In genomic region chr3:149381559-149382245, GRCm38 (mm10) we compare ENCODE assay signal across 10 mouse cellular contexts.
A peak's percentile ranks its signal among the peaks of the same experiment; 100 is the strongest.
DNase-seq lines count a peak whose midpoint lies in the region; ATAC-seq and TF ChIP-seq lines count a peak whose summit lies in the region.
"Had no signal": no experiment of that assay in that cellular context is flagged by ENCODE, and none has a peak within 500 bp of the region (broad histone marks: within the 10 kb centered on the region; RNA-seq: fewer than 3 reads in every experiment).

No protein-coding gene starts in this region.

- H3K4me2 ChIP-seq in kidney, embryonic 14.5 days (replicated peaks; ENCODE audit: low read depth, low read length), result no peak overlapping the region
- H3K4me2 ChIP-seq in hindbrain, postnatal 0 days (ENCODE audit: low read depth, low read length), result no peak overlapping the region
- no peak overlapping the region for H3K4me2 ChIP-seq in intestine, embryonic 15.5 days (replicated peaks)
- no peak overlapping the region for H3K4me2 ChIP-seq in intestine, postnatal 0 days (replicated peaks; ENCODE audit: low read depth)
- H3K4me2 ChIP-seq: stomach, embryonic 15.5 days had no signal

- H3K9ac ChIP-seq in kidney, embryonic 14.5 days (ENCODE audit: low read depth, low read length), result no peak overlapping the region
- no peak overlapping the region for H3K9ac ChIP-seq in hindbrain, postnatal 0 days (replicated peaks; ENCODE audit: low read length)
- no peak overlapping the region for H3K9ac ChIP-seq in intestine, embryonic 15.5 days
- no peak overlapping the region for H3K9ac ChIP-seq in intestine, postnatal 0 days (ENCODE audit: low read depth, low read length)
- H3K9ac ChIP-seq: stomach, embryonic 15.5 days had no signal

- H3K4me1 ChIP-seq in kidney, adult 2 months (ENCODE audit: control insufficient read depth, insufficient read depth, low read length), result no peaks in the 10 kb centered on the region
- H3K4me1 ChIP-seq in kidney, embryonic 14.5 days (ENCODE audit: control insufficient read depth, insufficient read depth, low read length), result no peaks in the 10 kb centered on the region
- no peaks in the 10 kb centered on the region for H3K4me1 ChIP-seq in hindbrain, postnatal 0 days (ENCODE audit: insufficient read depth, low read length)
- H3K4me1 ChIP-seq in intestine, embryonic 15.5 days (replicated peaks), result no peaks in the 10 kb centered on the region
- H3K4me1 ChIP-seq in intestine, postnatal 0 days (replicated peaks; ENCODE audit: control insufficient read depth, insufficient read depth, low read length), result no peaks in the 10 kb centered on the region
- H3K4me1 ChIP-seq: megakaryocyte, embryonic 14.5 days; stomach, embryonic 15.5 days had no signal

- TF ChIP-seq CTCF in kidney, adult 2 months (conservative IDR thresholded peaks at IDR 0.05; ENCODE audit: insufficient read depth, insufficient read length, low read depth, low read length), result no peak
- TF ChIP-seq CTCF in hindbrain, postnatal 0 days (IDR thresholded peaks at IDR 0.05; ENCODE audit: low read depth), result no peak
- no peak for TF ChIP-seq CTCF in intestine, postnatal 0 days (IDR thresholded peaks at IDR 0.05; ENCODE audit: low read depth)

- 65% methylated on average over 10 of the region's 10 CpGs for WGBS in kidney, adult 2 months
- WGBS in kidney, embryonic 14.5 days, result 76% methylated on average over 10 of the region's 10 CpGs
- 42% methylated on average over 10 of the region's 10 CpGs for WGBS in hindbrain, postnatal 0 days
- 67% methylated on average over 10 of the region's 10 CpGs for WGBS in intestine, embryonic 15.5 days
- 68% methylated on average over 10 of the region's 10 CpGs for WGBS in intestine, postnatal 0 days

- no peaks in the 10 kb centered on the region for H3K36me3 ChIP-seq in kidney, adult 2 months (ENCODE audit: control insufficient read depth, insufficient read depth, low read length)
- no peaks in the 10 kb centered on the region for H3K36me3 ChIP-seq in kidney, embryonic 14.5 days (ENCODE audit: control insufficient read depth, insufficient read depth, low read length)
- H3K36me3 ChIP-seq in hindbrain, postnatal 0 days (ENCODE audit: insufficient read depth, low read length), result no peaks in the 10 kb centered on the region
- H3K36me3 ChIP-seq in intestine, embryonic 15.5 days, result no peaks in the 10 kb centered on the region
- no peaks in the 10 kb centered on the region for H3K36me3 ChIP-seq in intestine, postnatal 0 days (ENCODE audit: control insufficient read depth, insufficient read depth)
- H3K36me3 ChIP-seq: stomach, embryonic 15.5 days had no signal

- H3K9me3 ChIP-seq in kidney, embryonic 14.5 days (ENCODE audit: control insufficient read depth, low read length), result no peaks in the 10 kb centered on the region
- H3K9me3 ChIP-seq in hindbrain, postnatal 0 days (ENCODE audit: low read length), result no peaks in the 10 kb centered on the region
- H3K9me3 ChIP-seq in intestine, embryonic 15.5 days, result no peaks in the 10 kb centered on the region
- no peaks in the 10 kb centered on the region for H3K9me3 ChIP-seq in intestine, postnatal 0 days (ENCODE audit: control insufficient read depth)
- H3K9me3 ChIP-seq: stomach, embryonic 15.5 days had no signal

- no peak overlapping the region for H3K4me3 ChIP-seq in kidney, adult 2 months (ENCODE audit: insufficient read depth, low read depth, low read length)
- no peak overlapping the region for H3K4me3 ChIP-seq in kidney, embryonic 14.5 days (ENCODE audit: low read length)
- no peak overlapping the region for H3K4me3 ChIP-seq in hindbrain, postnatal 0 days (ENCODE audit: low read length)
- H3K4me3 ChIP-seq in intestine, embryonic 15.5 days (replicated peaks), result no peak overlapping the region
- no peak overlapping the region for H3K4me3 ChIP-seq in intestine, postnatal 0 days (ENCODE audit: low read depth, low read length)
- H3K4me3 ChIP-seq: megakaryocyte, embryonic 14.5 days; stomach, embryonic 15.5 days had no signal

- no peaks in the 10 kb centered on the region; the same call in 1 of the 2 replicates for H3K27me3 ChIP-seq in kidney, adult 2 months (replicated peaks; ENCODE audit: control insufficient read depth, insufficient read depth, low read length)
- H3K27me3 ChIP-seq in kidney, embryonic 14.5 days (ENCODE audit: control insufficient read depth, insufficient read depth, low read length), result no peaks in the 10 kb centered on the region
- H3K27me3 ChIP-seq in hindbrain, postnatal 0 days (ENCODE audit: insufficient read depth, low read length), result no peaks in the 10 kb centered on the region
- no peaks in the 10 kb centered on the region for H3K27me3 ChIP-seq in intestine, embryonic 15.5 days (replicated peaks)
- H3K27me3 ChIP-seq in intestine, postnatal 0 days (replicated peaks; ENCODE audit: control insufficient read depth, insufficient read depth, low read length), result no peaks in the 10 kb centered on the region
- H3K27me3 ChIP-seq: megakaryocyte, embryonic 14.5 days; stomach, embryonic 15.5 days had no signal

- ATAC-seq in kidney, embryonic 14.5 days (ENCODE audit: low FRiP score, low TSS enrichment), result no peak
- peak; percentile 45; the same call in 1 of the 2 replicates for ATAC-seq in hindbrain, postnatal 0 days
- ATAC-seq in intestine, embryonic 15.5 days, result no peak
- no peak for ATAC-seq in intestine, postnatal 0 days

- H3K27ac ChIP-seq in kidney, adult 2 months (ENCODE audit: insufficient read depth, low read depth, low read length), result no peak overlapping the region
- no peak overlapping the region for H3K27ac ChIP-seq in kidney, embryonic 14.5 days (ENCODE audit: low read depth, low read length)
- H3K27ac ChIP-seq in hindbrain, postnatal 0 days, result no peak overlapping the region
- no peak overlapping the region for H3K27ac ChIP-seq in intestine, embryonic 15.5 days
- no peak overlapping the region for H3K27ac ChIP-seq in intestine, postnatal 0 days (ENCODE audit: low read depth, low read length)
- H3K27ac ChIP-seq: stomach, embryonic 15.5 days had no signal

- DNase-seq in cerebellum, adult 9-11 months, result peak; percentile 5
- DNase-seq in cerebellum, adult 11 months, result no peak
- DNase-seq in kidney, adult 2 months, result peak; percentile 18
- DNase-seq in hindbrain, postnatal 0 days (ENCODE audit: low spot score), result peak; percentile 68
- DNase-seq in lung, postnatal 36 days, result peak; percentile 76

- no peak for TF ChIP-seq POLR2A in kidney, adult 2 months (IDR thresholded peaks at IDR 0.05; ENCODE audit: low read depth, low read length)
